Mouse (Mus musculus): Measurements from ENCODE around the gene Ntn1.

Ntn1 gene

DNA sequence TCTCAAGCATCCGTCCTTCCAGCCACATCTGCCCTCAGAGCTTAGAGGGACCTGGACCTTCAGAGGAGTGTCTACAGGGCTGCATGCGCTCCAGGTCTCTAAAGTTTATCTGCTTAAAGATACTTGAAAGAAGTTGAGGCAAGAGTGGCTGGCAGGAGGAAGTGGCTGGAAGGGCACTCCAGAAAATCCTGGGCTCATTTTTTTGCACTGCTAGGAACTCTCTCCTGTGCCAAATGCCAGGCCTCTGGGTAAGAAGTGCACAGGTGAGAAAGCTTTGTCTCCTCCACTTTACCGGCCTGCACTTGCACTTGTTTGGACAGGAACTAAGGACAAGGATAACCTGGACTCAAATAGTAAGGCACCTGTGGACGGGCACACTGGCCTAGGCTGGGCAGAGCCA lies 232.2 kb downstream of the Ntn1 start:
- no peak for DNase-seq

DNA sequence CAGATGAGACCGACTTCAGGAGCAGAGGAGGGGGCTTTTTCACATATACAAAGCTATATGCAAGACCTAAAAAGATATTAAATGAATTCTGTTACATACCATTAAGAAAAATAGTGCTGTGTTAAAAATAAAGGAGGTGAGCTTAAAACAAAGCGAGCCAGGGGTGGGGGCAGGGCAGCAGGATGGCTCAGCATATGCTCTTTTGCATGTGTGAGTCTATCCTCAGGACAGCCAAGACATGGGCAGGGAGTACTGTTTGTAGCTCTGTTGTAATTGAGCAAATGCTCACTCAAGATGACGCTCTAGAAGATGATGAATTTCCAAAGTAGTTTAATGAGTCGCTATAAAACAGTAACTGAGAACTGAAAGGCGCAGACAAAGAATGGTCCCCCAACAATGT lies 236.2 kb downstream of the Ntn1 start:
- no peak for DNase-seq

DNA sequence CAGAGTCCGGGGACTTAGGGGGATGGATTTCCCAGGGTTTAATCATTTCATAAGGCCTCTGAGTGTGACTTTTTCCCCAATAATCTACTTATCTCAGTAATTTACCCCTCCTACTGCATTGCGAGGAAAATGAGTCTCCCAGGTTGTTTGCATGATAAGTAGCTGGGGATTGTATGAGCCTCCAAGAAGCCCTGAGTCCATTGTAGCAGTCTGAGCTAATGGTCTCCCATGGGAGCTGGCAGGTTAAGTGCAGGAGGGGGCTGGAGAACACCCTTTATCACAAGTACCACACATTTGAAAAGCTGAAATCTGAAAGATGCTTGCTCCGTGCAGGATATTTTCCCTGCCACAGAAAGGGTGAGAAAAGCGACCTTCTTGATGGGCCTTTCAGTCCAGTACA lies 240.8 kb downstream of the Ntn1 start:
- no peak for DNase-seq
